Mouse (Mus musculus) lung, adult 2 months (tissue): Measurements from ENCODE around the gene Zmynd11. TPM values are rescaled to one million over a fixed set of nuclear protein-coding genes. Genes with fewer than 3 reads are reported as not detected.
"Not testable (repeated sequence)": the region's sequence is repeated elsewhere in the genome, so short reads cannot be mapped to it uniquely, and the experiment has no call there.

ENCODE experiments used
- DNase-seq: peaks from one replicate; pipeline ENCODE4 v3.0.0; 2022
- H3K4me1 ChIP-seq: fragments of 200-500 bp; 2 replicates; pipeline ENCODE4 v1.6.1; 2011; ENCODE audit warnings: low read length; ENCODE audit not compliant: control insufficient read depth, insufficient read depth
- H3K4me3 ChIP-seq: fragments of 200-500 bp; replicated peaks from 2 replicates; pipeline ENCODE3; 2011; ENCODE audit warnings: low read depth, mild to moderate bottlenecking, control low read depth, low read length; ENCODE audit errors: extremely low read depth
- CTCF ChIP-seq: fragments of 200-500 bp; IDR thresholded peaks from 2 replicates; pipeline ENCODE4 v1.5.1; 2011; ENCODE audit warnings: mild to moderate bottlenecking, low read length, control low read depth; ENCODE audit not compliant: insufficient read depth
- POLR2A ChIP-seq: fragments of 200-500 bp; IDR thresholded peaks from 2 replicates; pipeline ENCODE4 v1.6.1; 2011; ENCODE audit warnings: low read depth, mild to moderate bottlenecking, control low read depth, low read length, borderline replicate concordance; ENCODE audit errors: extremely low read depth
- WGBS: fragments of 180-500 bp; shearing (Covaris S2); methylation state at CpG from one replicate; pipeline ENCODE4 v1.1.7; 2018; 5-methylcytosine and 5-hydroxymethylcytosine counted together
- polyA plus RNA-seq: library from polyadenylated mRNA; depleted of rRNA; stranded (reverse); fragments of >200 nt; gene quantifications from 2 replicates; pipeline ENCODE4 v1.2.3, GENCODE M21; 2012

The Zmynd11 gene
- polyA plus RNA-seq, 1 experiment = 62.0 TPM

DNA sequence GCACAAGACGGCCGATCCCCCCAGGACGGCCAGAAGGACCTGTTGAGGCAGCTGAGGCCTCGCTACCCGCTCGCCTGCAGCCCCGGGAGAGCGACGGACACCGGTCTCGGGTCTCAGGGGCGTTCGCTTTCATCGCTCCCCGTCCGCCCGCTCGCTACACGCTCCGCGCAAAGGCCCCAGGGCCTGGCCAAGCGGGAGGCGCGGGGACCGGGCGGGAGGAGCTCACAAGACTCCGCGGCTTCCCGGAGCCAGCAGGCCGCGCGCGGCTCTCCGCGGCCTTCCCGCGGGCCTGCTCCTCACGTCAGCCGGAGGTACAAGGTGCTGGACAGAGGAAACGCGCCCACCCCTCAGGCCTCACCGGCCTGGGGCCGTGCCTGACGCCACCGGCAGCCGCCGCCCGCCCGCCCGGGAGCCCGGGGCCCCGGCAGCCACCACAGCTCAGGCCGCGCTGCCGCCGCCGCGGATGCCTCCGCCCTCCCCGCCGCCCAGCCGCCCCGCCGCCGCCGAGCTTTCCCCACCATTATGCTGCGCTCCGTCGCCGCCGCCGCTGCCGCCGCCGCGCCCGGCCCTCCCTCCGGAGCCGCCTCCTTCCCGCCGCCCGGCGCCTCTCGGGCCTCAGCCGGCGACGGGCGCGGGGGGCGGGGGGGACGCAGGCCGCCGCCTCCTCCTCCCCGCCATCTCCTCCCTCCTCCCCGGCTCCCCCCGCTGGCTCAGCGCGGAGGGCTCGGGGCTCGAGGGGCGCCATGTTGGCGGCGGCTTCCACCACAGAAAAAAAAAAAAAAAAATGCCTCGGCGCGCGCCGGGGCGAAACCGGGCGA lies 1.1 kb downstream of the Zmynd11 start:
- no peak for TF ChIP-seq POLR2A
- TF ChIP-seq CTCF = no peak
- WGBS = under 1% methylated on average over 74 of the region's 111 CpGs
- Histone ChIP-seq H3K4me3 (peak overlapping the region; percentile 88), H3K4me1 (peaks cover 15% of the 10 kb centered on the region)
- peak; percentile 74 for DNase-seq

DNA sequence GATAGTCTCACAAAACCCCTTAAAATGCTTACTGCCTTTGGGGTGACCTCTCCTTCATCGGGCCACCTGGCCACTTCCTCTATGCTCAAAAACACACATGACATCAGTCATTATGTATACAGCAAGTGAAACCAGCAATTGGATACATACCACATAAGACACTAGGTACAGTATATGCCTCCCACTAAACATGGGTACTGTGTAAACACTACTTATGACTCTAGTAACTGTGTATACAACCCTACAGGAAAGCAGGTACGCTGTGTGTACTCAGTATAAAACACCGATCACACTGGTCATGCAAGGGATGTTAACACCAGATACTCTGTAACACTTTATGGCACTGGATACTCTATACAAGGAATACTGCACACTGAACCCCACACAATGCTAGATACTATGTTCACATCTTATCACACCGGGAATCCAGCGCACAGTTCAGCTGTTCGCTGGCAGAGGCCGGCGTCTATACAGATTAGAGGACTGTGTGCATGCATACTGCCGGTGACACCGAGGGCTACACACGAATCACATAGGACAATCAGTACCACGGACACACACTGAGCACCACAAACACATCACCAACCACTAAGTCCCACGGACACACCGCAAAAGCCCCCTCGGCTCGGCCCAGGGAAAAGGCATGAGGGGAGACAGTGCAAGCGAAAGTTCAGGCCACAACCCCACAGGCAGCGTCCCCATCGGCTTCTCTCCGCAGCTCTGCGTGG lies 1.9 kb downstream of the Zmynd11 start:
- Histone ChIP-seq H3K4me1 (peaks cover 19% of the 10 kb centered on the region), H3K4me3 (peak overlapping the region; percentile 88)
- WGBS = under 1% methylated on average over 21 of the region's 21 CpGs
- TF ChIP-seq CTCF (no peak), POLR2A (no peak; the same call in 1 of the 2 replicates)
- DNase-seq = no peak

DNA sequence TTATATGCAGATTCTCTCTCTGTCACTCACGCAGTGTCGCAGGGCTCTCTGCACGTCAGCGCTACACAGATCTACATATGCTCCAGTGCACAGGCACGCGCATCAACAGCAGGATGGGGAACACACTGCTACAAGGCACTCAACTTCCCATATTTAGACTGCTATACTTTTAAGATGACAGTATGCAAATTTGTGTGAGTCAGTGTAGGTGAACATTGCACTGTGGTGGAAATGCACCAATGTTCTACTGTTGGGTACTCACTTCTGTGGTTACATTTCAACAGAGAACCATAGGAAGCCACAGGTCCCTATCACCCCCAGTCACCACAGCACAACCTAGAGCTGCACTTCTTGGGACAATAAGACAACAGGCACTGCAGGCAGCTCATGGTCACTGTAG lies 5.1 kb downstream of the Zmynd11 start:
- TF ChIP-seq POLR2A = no peak
- TF ChIP-seq CTCF = no peak
- peaks cover 24% of the 10 kb centered on the region for H3K4me1 ChIP-seq
- DNase-seq = no peak
- 77% methylated on average over 6 of the region's 6 CpGs for WGBS
- H3K4me3 ChIP-seq = no peak overlapping the region

DNA sequence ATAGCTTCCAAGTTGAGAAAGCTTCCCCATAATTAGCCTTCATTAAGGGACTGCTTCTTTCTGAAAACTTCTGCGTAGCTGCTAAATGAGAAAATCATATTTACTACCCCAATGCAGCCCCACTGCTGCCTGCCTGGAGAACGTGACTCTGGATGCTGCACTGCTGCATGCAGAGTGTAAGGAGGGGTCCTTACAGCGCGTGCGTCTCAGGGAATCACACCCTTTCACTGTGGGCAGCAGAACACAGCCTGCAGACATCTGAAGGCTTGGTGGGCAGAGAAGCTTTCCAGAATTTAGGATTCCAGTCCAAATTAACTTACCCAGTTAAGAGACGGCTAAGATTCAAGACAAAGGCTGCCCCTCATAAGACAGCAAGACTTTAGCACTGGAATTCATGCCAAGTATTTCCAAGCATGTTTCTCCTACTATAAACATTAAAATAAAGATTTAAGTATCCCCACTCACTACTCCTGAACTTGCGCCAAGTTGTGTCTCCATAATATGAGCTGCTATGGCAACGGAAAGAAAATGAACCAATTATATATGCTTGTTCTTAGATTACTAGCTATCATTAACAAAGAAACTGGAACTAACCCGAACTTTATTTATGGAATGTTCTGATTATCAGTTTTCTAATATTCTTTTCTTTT lies 7.2 kb downstream of the Zmynd11 start:
- H3K4me1 ChIP-seq = peaks cover 21% of the 10 kb centered on the region
- 35% methylated on average over 9 of the region's 9 CpGs for WGBS
- no peak overlapping the region for H3K4me3 ChIP-seq
- TF ChIP-seq POLR2A (no peak), CTCF (no peak)
- DNase-seq = no peak

DNA sequence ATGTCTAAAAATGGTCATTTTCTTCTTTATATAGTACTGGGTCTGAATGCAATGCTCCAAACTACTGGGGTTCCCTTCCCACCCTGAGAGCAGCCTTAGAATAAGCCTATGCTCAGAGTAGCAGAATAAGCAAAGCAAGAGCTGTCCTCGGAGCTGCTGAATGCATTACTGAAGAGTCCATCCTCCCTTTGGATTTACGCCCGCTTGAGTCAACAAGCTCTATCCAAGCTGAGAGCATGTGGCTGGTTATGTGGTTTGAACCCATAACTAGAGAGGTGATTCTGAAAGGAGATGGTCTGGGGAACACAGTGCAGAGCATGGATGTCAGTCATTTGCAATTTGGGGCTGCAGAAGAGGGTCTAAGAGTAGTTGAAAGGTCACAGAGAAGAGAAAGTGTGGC lies 11.4 kb downstream of the Zmynd11 start:
- no peak for DNase-seq
- WGBS = 50% methylated on average over 3 of the region's 3 CpGs
- Histone ChIP-seq H3K4me1 (peaks cover 8% of the 10 kb centered on the region), H3K4me3 (no peak overlapping the region)
- no peak for TF ChIP-seq CTCF
- TF ChIP-seq POLR2A = no peak

DNA sequence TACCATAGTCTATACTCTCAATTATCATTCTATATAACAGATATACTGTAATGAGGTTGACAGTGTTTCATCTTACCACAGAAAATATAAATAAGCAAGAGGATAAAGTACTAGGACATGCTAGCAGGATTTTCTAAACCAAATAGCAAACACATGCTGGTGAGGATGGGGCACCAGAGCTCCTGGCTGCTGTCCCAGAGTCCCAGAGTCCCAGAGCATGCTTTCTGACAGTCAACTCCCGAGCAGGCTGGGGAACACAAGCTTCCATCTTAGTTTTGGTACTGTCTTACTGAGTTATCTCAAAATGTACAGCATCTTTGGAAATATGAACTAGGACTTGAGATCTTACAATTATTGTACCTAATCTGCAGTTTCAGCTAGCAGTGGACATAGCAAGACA lies 14.8 kb downstream of the Zmynd11 start:
- no peak overlapping the region for H3K4me3 ChIP-seq
- H3K4me1 ChIP-seq = no peaks in the 10 kb centered on the region; the same call in 1 of the 2 replicates
- 8% methylated on average over 1 of the region's 1 CpGs for WGBS
- no peak for TF ChIP-seq POLR2A
- TF ChIP-seq CTCF = no peak
- no peak for DNase-seq

DNA sequence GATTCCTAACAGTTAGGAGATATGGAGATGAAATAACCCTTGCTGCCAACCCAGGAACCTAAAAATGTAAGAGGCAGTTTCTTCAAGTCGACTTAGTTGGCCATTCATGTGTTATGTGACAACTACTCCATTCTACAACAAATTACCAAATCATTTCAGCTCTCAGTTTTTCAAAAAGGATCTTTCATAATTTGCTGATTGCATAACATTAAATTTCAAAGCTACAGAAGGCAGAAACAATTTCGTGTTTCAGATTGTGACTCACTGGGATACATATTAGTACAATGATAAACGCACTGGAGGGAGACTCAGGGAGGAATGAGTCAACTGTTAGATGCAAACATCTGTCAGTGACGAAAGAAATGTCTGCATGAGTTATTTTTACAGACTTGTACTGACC lies 15.3 kb downstream of the Zmynd11 start:
- Histone ChIP-seq H3K4me1 (no peaks in the 10 kb centered on the region; the same call in 1 of the 2 replicates), H3K4me3 (no peak overlapping the region)
- DNase-seq = no peak
- WGBS = 29% methylated on average over 4 of the region's 4 CpGs
- TF ChIP-seq CTCF (no peak), POLR2A (no peak)

DNA sequence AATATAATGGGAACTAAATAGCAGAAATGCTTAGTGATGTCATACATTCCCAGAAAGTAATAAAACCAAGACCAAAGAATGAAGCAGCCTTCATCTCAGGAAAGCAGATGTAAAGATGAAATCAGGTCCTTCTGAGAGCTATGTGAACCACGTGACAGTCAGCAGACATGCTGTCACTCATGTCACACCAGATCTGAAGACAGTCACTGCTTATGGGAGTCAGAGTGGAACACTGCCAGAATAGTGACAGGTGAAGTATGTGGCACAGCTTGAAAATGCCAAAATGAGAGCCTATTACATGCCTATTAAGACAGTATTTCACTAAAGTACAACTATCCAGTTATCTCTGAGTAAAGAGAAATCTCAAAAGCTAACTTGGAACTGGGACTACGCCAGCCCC lies 26.9 kb downstream of the Zmynd11 start:
- 74% methylated on average over 2 of the region's 2 CpGs for WGBS
- Histone ChIP-seq H3K4me3 (no peak overlapping the region), H3K4me1 (peaks cover 11% of the 10 kb centered on the region)
- DNase-seq = no peak
- TF ChIP-seq POLR2A (no peak), CTCF (no peak)

DNA sequence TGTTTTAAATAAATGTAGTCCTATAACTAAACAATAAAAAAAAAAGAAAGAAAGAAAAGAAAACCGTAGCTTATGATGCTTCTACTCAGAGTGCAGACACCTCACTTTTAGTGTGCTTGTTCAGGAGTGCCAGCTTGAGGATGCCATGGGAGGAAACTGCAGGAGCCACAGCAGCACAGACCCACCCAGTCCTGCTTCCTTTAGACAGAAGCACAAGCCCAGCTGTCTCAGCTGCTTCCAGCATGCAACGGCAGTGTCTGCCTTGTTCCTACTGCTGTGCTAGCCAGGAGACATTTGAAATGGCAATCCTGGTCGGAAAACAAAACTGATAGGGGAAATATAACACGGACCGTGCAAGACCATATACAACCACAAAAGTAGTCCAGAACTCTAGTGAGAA lies 28.1 kb downstream of the Zmynd11 start:
- no peak for DNase-seq
- WGBS = 44% methylated on average over 5 of the region's 5 CpGs
- Histone ChIP-seq H3K4me1 (peaks cover 8% of the 10 kb centered on the region), H3K4me3 (no peak overlapping the region)
- TF ChIP-seq POLR2A (no peak), CTCF (no peak)

DNA sequence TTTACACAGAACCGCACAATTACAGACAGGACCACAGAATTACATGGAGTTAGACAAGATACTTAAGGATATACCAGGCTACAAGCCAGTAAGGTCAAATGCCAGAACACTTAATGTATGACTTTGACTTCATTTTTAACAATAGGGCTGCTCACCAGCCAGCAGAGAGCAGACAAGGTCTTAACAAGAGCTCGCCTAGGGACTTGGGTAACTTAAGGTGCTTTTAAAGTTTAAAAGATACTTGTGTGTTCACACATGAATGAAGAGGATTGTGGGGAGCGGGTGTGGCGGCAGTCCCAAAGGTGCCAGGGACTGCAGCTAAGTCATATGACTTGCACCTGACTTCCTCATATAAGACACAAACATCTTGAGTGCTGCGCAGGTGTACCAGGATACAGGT lies 32.9 kb downstream of the Zmynd11 start:
- not testable (repeated sequence) for H3K4me1 ChIP-seq, DNase-seq, H3K4me3 ChIP-seq
- 85% methylated on average over 4 of the region's 5 CpGs for WGBS
